Mouse (Mus musculus) liver, embryonic 14.5 days (tissue): ENCODE results near the gene Amdhd2.

ENCODE experiments used
- CTCF ChIP-seq: IDR thresholded peaks from 2 replicates; pipeline ENCODE4 v1.5.1; 2016; ENCODE audit warnings: antibody characterized with exemption, low read depth, control low read depth
- EP300 ChIP-seq: IDR thresholded peaks from 2 replicates; pipeline ENCODE4 v1.6.1; 2016; ENCODE audit warnings: antibody characterized with exemption, low read depth

DNA sequence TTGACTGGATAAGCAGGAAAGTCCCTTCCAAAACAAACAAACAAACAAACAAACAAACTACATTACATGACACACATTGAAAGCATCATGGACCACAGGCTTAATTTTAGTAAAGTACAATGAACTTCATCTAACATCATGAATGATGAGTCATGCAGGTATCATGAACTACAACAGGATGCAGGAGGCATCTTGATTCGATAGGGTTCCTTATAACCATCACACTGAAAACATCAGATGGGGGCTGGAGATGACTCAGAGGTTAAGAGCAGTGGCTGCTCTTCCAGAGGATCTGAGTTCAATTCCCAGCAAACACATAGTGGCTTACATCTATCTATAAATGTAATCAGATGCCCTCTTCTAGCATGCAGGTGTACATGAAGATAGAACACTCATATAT, 36.0 kb downstream of the Amdhd2 start:
- TF ChIP-seq EP300 (no peak), CTCF (no peak)
